Mouse (Mus musculus) small intestine, adult 2 months (tissue): Measurements from ENCODE around the gene Slc22a23. TPM values are rescaled to one million over a fixed set of nuclear protein-coding genes. Genes with fewer than 3 reads are reported as not detected.
A peak's percentile ranks its signal among the peaks of the same experiment; 100 is the strongest.

Experiments
- H3K27ac ChIP-seq: fragments of 200-500 bp; 2 replicates; pipeline ENCODE4 v1.5.1; 2012; ENCODE audit warnings: low read depth, low read length, control low read depth, inconsistent platforms; ENCODE audit not compliant: insufficient read depth
- H3K27me3 ChIP-seq: fragments of 200-500 bp; 2 replicates; pipeline ENCODE4 v1.6.1; 2012; ENCODE audit warnings: mild to moderate bottlenecking, moderate library complexity, low read length, inconsistent platforms; ENCODE audit not compliant: control insufficient read depth, insufficient read depth
- H3K36me3 ChIP-seq: fragments of 200-500 bp; 2 replicates; pipeline ENCODE4 v1.6.1; 2012; ENCODE audit warnings: mild to moderate bottlenecking, low read length, control low read depth, inconsistent platforms; ENCODE audit not compliant: control insufficient read depth, insufficient read depth
- H3K4me1 ChIP-seq: fragments of 200-500 bp; 2 replicates; pipeline ENCODE4 v1.6.1; 2012; ENCODE audit warnings: low read length, inconsistent platforms, mixed read lengths; ENCODE audit not compliant: control insufficient read depth, insufficient read depth, insufficient read length
- H3K4me3 ChIP-seq: fragments of 200-500 bp; 2 replicates; pipeline ENCODE4 v1.5.1; 2012; ENCODE audit warnings: low read depth, mild to moderate bottlenecking, control low read depth, inconsistent platforms, low read length, moderate library complexity
- CTCF ChIP-seq: fragments of 200-500 bp; IDR thresholded peaks from 2 replicates; pipeline ENCODE4 v1.5.1; 2012; ENCODE audit warnings: low read depth, mild to moderate bottlenecking, control low read depth, inconsistent platforms, low read length, moderate library complexity, mixed read lengths; ENCODE audit not compliant: insufficient replicate concordance, insufficient read length; ENCODE audit errors: extremely low read depth
- POLR2A ChIP-seq: fragments of 200-500 bp; IDR thresholded peaks from 2 replicates; pipeline ENCODE4 v1.6.1; 2012; ENCODE audit warnings: low read depth, mild to moderate bottlenecking, control low read depth, inconsistent platforms, low read length, moderate library complexity
- WGBS: fragments of 180-500 bp; shearing (Covaris S2); methylation state at CpG from one replicate; pipeline ENCODE4 v1.1.7; 2018; 5-methylcytosine and 5-hydroxymethylcytosine counted together
- polyA plus RNA-seq: library from polyadenylated mRNA; depleted of rRNA; stranded (reverse); fragments of >200 nt; gene quantifications from 2 replicates; pipeline ENCODE4 v1.2.3, GENCODE M21; 2012

Gene Slc22a23
- polyA plus RNA-seq, 1 experiment, result 52.9 TPM

- Histone ChIP-seq H3K4me1 (peaks cover 17% of the 10 kb centered on the region; the same call in 1 of the 2 replicates), H3K27me3 (no peaks in the 10 kb centered on the region), H3K4me3 (no peak overlapping the region), H3K36me3 (peaks cover 3% of the 10 kb centered on the region; the same call in 1 of the 2 replicates), H3K27ac (peak overlapping the region; percentile 64)
- WGBS, result 30% methylated on average over 7 of the region's 7 CpGs
- TF ChIP-seq CTCF, result peak; percentile 43; the same call in 1 of the 2 replicates
- no peak for TF ChIP-seq POLR2A
Observed at GRCm38 (mm10) chr13:34299351-34300333, 45.3 kb downstream of the Slc22a23 start.

- Histone ChIP-seq H3K27me3 (no peaks in the 10 kb centered on the region), H3K4me1 (peaks cover 14% of the 10 kb centered on the region; the same call in 1 of the 2 replicates), H3K36me3 (peaks cover 1% of the 10 kb centered on the region; the same call in 1 of the 2 replicates), H3K27ac (peak overlapping the region; percentile 17), H3K4me3 (no peak overlapping the region)
- WGBS, result 35% methylated on average over 5 of the region's 5 CpGs
- no peak for TF ChIP-seq POLR2A
- no peak for TF ChIP-seq CTCF
Observed at GRCm38 (mm10) chr13:34298674-34299073, 46.3 kb downstream of the Slc22a23 start.

- 65% methylated on average over 6 of the region's 6 CpGs for WGBS
- H3K36me3 ChIP-seq, result peaks cover 1% of the 10 kb centered on the region; the same call in 1 of the 2 replicates
- peaks cover 14% of the 10 kb centered on the region; the same call in 1 of the 2 replicates for H3K4me1 ChIP-seq
- H3K4me3 ChIP-seq, result no peak overlapping the region
- no peaks in the 10 kb centered on the region for H3K27me3 ChIP-seq
- no peak for TF ChIP-seq POLR2A
- no peak overlapping the region for H3K27ac ChIP-seq
Observed at GRCm38 (mm10) chr13:34298061-34298460, 46.9 kb downstream of the Slc22a23 start.

GRCm38 (mm10) chr13:34295787-34296435 is 49.1 kb downstream of the Slc22a23 start:
- no peaks in the 10 kb centered on the region for H3K27me3 ChIP-seq
- TF ChIP-seq POLR2A (no peak), CTCF (no peak)

GRCm38 (mm10) chr13:34294212-34294611 is 50.8 kb downstream of the Slc22a23 start:
- WGBS, result 83% methylated on average over 4 of the region's 4 CpGs

More at GRCm38 (mm10) chr13:34295787-34296435, 49.1 kb downstream of the Slc22a23 start:
- H3K4me3 ChIP-seq, result no peak overlapping the region
- peaks cover 1% of the 10 kb centered on the region; the same call in 1 of the 2 replicates for H3K36me3 ChIP-seq
- peaks cover 14% of the 10 kb centered on the region; the same call in 1 of the 2 replicates for H3K4me1 ChIP-seq
- 91% methylated on average over 12 of the region's 12 CpGs for WGBS
- no peak overlapping the region for H3K27ac ChIP-seq

GRCm38 (mm10) chr13:34292042-34292441 is 52.9 kb downstream of the Slc22a23 start:
- Histone ChIP-seq H3K27ac (no peak overlapping the region), H3K36me3 (0 out of 2 replicates have a peak, but pooled peaks cover 1% of the 10 kb centered on the region), H3K4me1 (no peaks in the 10 kb centered on the region), H3K4me3 (no peak overlapping the region), H3K27me3 (no peaks in the 10 kb centered on the region)
- TF ChIP-seq CTCF (no peak), POLR2A (no peak)
- 51% methylated on average over 2 of the region's 2 CpGs for WGBS

More at GRCm38 (mm10) chr13:34294212-34294611, 50.8 kb downstream of the Slc22a23 start:
- Histone ChIP-seq H3K4me1 (peaks cover 11% of the 10 kb centered on the region; the same call in 1 of the 2 replicates), H3K27ac (no peak overlapping the region), H3K36me3 (peaks cover 1% of the 10 kb centered on the region; the same call in 1 of the 2 replicates), H3K4me3 (no peak overlapping the region), H3K27me3 (no peaks in the 10 kb centered on the region)
- TF ChIP-seq CTCF (no peak), POLR2A (no peak)
